In the genomic region with DNA sequence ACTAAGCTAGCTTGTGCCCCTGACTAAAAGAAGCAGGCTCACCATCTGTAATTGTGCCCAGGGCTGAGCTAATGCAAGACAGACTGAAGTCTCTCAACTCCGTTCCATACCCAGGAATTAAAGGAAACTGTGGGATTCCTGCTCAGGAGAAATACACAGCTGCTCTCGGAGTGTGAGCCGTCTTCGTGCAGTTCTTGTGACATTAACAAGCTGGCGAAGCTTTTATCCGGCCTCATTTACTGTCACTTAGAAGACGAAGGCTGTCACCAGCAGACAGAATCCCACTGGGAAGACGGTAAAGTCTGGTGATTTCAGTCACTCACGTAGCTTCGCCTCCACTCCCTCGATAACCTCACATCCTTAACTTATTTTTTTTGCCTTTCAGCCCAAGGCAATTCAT, we compare ENCODE assay signal across 24 mouse cellular contexts. TPM values are rescaled to one million over a fixed set of nuclear protein-coding genes. Genes with fewer than 3 reads are reported as not detected.
DNase-seq lines count a peak whose midpoint lies in the region; ATAC-seq and TF ChIP-seq lines count a peak whose summit lies in the region.
"Had no signal": no experiment of that assay in that cellular context is flagged by ENCODE, and none has a peak within 500 bp of the region (broad histone marks: within the 10 kb centered on the region; RNA-seq: fewer than 3 reads in every experiment).

No protein-coding gene starts in this region.

- H3K4me1 ChIP-seq in embryonic facial prominence, embryonic 11.5 days (ENCODE audit: control insufficient read depth, insufficient read depth, low read length), result no peaks in the 10 kb centered on the region
- no peaks in the 10 kb centered on the region for H3K4me1 ChIP-seq in embryonic facial prominence, embryonic 10.5 days
- peaks cover 12% of the 10 kb centered on the region; the same call in 1 of the 2 replicates for H3K4me1 ChIP-seq in embryonic facial prominence, embryonic 13.5 days
- H3K4me1 ChIP-seq: embryonic facial prominence, embryonic 12.5 days; forebrain, embryonic 13.5 days; heart, embryonic 12.5 days; intestine, embryonic 15.5 days had no signal

- WGBS in embryonic facial prominence, embryonic 11.5 days, result 67% methylated on average over 11 of the region's 11 CpGs
- 75% methylated on average over 11 of the region's 11 CpGs for WGBS in embryonic facial prominence, embryonic 10.5 days
- WGBS in embryonic facial prominence, embryonic 13.5 days, result 34% methylated on average over 11 of the region's 11 CpGs

- H3K27ac ChIP-seq in embryonic facial prominence, embryonic 11.5 days (replicated peaks; ENCODE audit: low read depth, low read length), result no peak overlapping the region
- no peak overlapping the region for H3K27ac ChIP-seq in embryonic facial prominence, embryonic 10.5 days (replicated peaks)
- no peak overlapping the region for H3K27ac ChIP-seq in embryonic facial prominence, embryonic 13.5 days
- H3K27ac ChIP-seq in gastrocnemius, adult 2 months, result no peak overlapping the region
- H3K27ac ChIP-seq: embryonic facial prominence, embryonic 12.5 days; forebrain, embryonic 13.5 days; heart, adult 2 months; hindbrain, embryonic 10.5 days; hindbrain, embryonic 14.5 days; intestine, embryonic 15.5 days had no signal

- peak; percentile 17 for DNase-seq in embryonic facial prominence, embryonic 11.5 days (ENCODE audit: low spot score)
- no peak for DNase-seq in embryonic facial prominence, embryonic 10.5 days (ENCODE audit: low spot score)
- DNase-seq in heart, adult 11 months, result peak; percentile 55
- no peak for DNase-seq in heart, adult 9 months (ENCODE audit: low spot score in 2 of 2)
- peak; percentile 15 to 28 for DNase-seq in left cerebral cortex, postnatal 14 days (ENCODE audit: low spot score in 2 of 2)
- DNase-seq in left cerebral cortex, adult 9 months (ENCODE audit: low spot score in 2 of 2), result no peak
- no peak for DNase-seq in gastrocnemius, adult 2 months
- DNase-seq: adrenal gland, postnatal 14 days; B cell, adult 2 months; cerebellum, adult 2 months; cerebellum, postnatal 10 days; gastrocnemius, postnatal 10 days; heart, adult 2 months had no signal

- H3K36me3 ChIP-seq in embryonic facial prominence, embryonic 11.5 days (replicated peaks; ENCODE audit: control insufficient read depth, insufficient read depth, low read depth, low read length), result no peaks in the 10 kb centered on the region
- no peaks in the 10 kb centered on the region for H3K36me3 ChIP-seq in embryonic facial prominence, embryonic 10.5 days (replicated peaks)
- no peaks in the 10 kb centered on the region for H3K36me3 ChIP-seq in embryonic facial prominence, embryonic 13.5 days
- H3K36me3 ChIP-seq: embryonic facial prominence, embryonic 12.5 days; heart, embryonic 12.5 days; hindbrain, embryonic 10.5 days; intestine, embryonic 15.5 days had no signal

- intact Hi-C loops in left cerebral cortex, postnatal 14 days (cut with DNase I), result no loop called here
- intact Hi-C loops in gastrocnemius, adult 2 months (cut with DNase I), result no loop called here

- TF ChIP-seq CTCF in gastrocnemius, adult 2 months (IDR thresholded peaks at IDR 0.05), result no peak

- no peak overlapping the region for H3K4me3 ChIP-seq in embryonic facial prominence, embryonic 11.5 days (ENCODE audit: low read depth, low read length)
- H3K4me3 ChIP-seq in embryonic facial prominence, embryonic 10.5 days, result no peak overlapping the region
- no peak overlapping the region for H3K4me3 ChIP-seq in embryonic facial prominence, embryonic 13.5 days
- H3K4me3 ChIP-seq in gastrocnemius, adult 2 months, result no peak overlapping the region
- H3K4me3 ChIP-seq: embryonic facial prominence, embryonic 12.5 days; forebrain, embryonic 13.5 days; heart, adult 2 months; heart, embryonic 12.5 days; hindbrain, embryonic 10.5 days; intestine, embryonic 15.5 days had no signal

- no peak overlapping the region for H3K9ac ChIP-seq in embryonic facial prominence, embryonic 11.5 days (replicated peaks; ENCODE audit: low read length)
- no peak overlapping the region for H3K9ac ChIP-seq in embryonic facial prominence, embryonic 13.5 days
- H3K9ac ChIP-seq: embryonic facial prominence, embryonic 12.5 days; forebrain, embryonic 13.5 days; heart, embryonic 12.5 days; hindbrain, embryonic 14.5 days; intestine, embryonic 15.5 days had no signal

- no peak overlapping the region for H3K4me2 ChIP-seq in embryonic facial prominence, embryonic 11.5 days (ENCODE audit: low read depth, low read length)
- peak overlapping the region; percentile 32 for H3K4me2 ChIP-seq in embryonic facial prominence, embryonic 13.5 days
- H3K4me2 ChIP-seq: embryonic facial prominence, embryonic 12.5 days; forebrain, embryonic 13.5 days; heart, embryonic 12.5 days; hindbrain, embryonic 14.5 days; intestine, embryonic 15.5 days had no signal

- no peaks in the 10 kb centered on the region for H3K27me3 ChIP-seq in embryonic facial prominence, embryonic 11.5 days (ENCODE audit: control insufficient read depth, insufficient read depth, low read length)
- no peaks in the 10 kb centered on the region for H3K27me3 ChIP-seq in embryonic facial prominence, embryonic 10.5 days (replicated peaks; ENCODE audit: low read depth, poor library complexity, severe bottlenecking)
- no peaks in the 10 kb centered on the region for H3K27me3 ChIP-seq in embryonic facial prominence, embryonic 13.5 days
- H3K27me3 ChIP-seq: embryonic facial prominence, embryonic 12.5 days; forebrain, embryonic 13.5 days; intestine, embryonic 15.5 days had no signal

- no peak for ATAC-seq in embryonic facial prominence, embryonic 11.5 days (replicated peaks; ENCODE audit: insufficient number of reproducible peaks, low FRiP score, low TSS enrichment, low read depth)
- no peak for ATAC-seq in embryonic facial prominence, embryonic 13.5 days (ENCODE audit: insufficient number of reproducible peaks, insufficient read depth, low FRiP score, low TSS enrichment, low read depth)
- ATAC-seq: CD4-positive, CD25-positive, alpha-beta regulatory T cell, adult 4 months; forebrain, embryonic 13.5 days; intestine, embryonic 15.5 days had no signal

- no peaks in the 10 kb centered on the region for H3K9me3 ChIP-seq in embryonic facial prominence, embryonic 11.5 days (replicated peaks; ENCODE audit: control insufficient read depth, low read length)
- H3K9me3 ChIP-seq in embryonic facial prominence, embryonic 10.5 days, result no peaks in the 10 kb centered on the region
- no peaks in the 10 kb centered on the region for H3K9me3 ChIP-seq in embryonic facial prominence, embryonic 13.5 days
- H3K9me3 ChIP-seq: embryonic facial prominence, embryonic 12.5 days; forebrain, embryonic 13.5 days; G1E; hindbrain, embryonic 10.5 days; intestine, embryonic 15.5 days had no signal

RNA-seq across cellular contexts. Expression of a gene that starts 33.0 kb away (rescaled TPM):
- 0.13 and 0.18 TPM in 2 replicates for polyA plus RNA-seq in embryonic facial prominence, embryonic 11.5 days (2014; fragmentation: Nextera tagmentation; extraction: Ambion mirVana)
- 0.10 and 0.12 TPM in 2 replicates for polyA plus RNA-seq in embryonic facial prominence, embryonic 10.5 days (2016; fragmentation: Nextera tagmentation; extraction: Ambion mirVana)
- total RNA-seq in left cerebral cortex, postnatal 14 days (2021), result 1 to 10 TPM in 1 of 2 experiments, under 1 TPM in 1; 0.47 to 1.4 TPM
- 0.30 TPM in 1 of 2 replicates, not detected in the other for polyA plus RNA-seq in embryonic facial prominence, embryonic 13.5 days (2015; fragmentation: Nextera tagmentation; extraction: Ambion mirVana)
- total RNA-seq in gastrocnemius, adult 2 months (2021), result under 1 TPM in 1 of 2 experiments, not detected in 1; 0.06 TPM
- total RNA-seq: gastrocnemius, postnatal 4 days; heart, postnatal 25 days had no signal

RNA-seq across cellular contexts. Expression of a gene that starts 38.9 kb away (rescaled TPM):
- 41.5 and 44.6 TPM in 2 replicates for polyA plus RNA-seq in embryonic facial prominence, embryonic 11.5 days (2014; fragmentation: Nextera tagmentation; extraction: Ambion mirVana)
- 54.5 and 56.7 TPM in 2 replicates for polyA plus RNA-seq in embryonic facial prominence, embryonic 10.5 days (2016; fragmentation: Nextera tagmentation; extraction: Ambion mirVana)
- 10 to 100 TPM; 20.4 to 20.8 TPM for total RNA-seq in left cerebral cortex, postnatal 14 days (2021)
- polyA plus RNA-seq in embryonic facial prominence, embryonic 13.5 days (2015; fragmentation: Nextera tagmentation; extraction: Ambion mirVana), result 43.9 and 45.3 TPM in 2 replicates
- total RNA-seq in gastrocnemius, adult 2 months (2021), result 10 to 100 TPM; 10.5 to 14.6 TPM

RNA-seq across cellular contexts. Expression of a gene that starts 45.7 kb away (rescaled TPM):
- polyA plus RNA-seq in embryonic facial prominence, embryonic 11.5 days (2014; fragmentation: Nextera tagmentation; extraction: Ambion mirVana), result 180 and 186 TPM in 2 replicates
- polyA plus RNA-seq in embryonic facial prominence, embryonic 10.5 days (2016; fragmentation: Nextera tagmentation; extraction: Ambion mirVana), result 141 and 149 TPM in 2 replicates
- total RNA-seq in left cerebral cortex, postnatal 14 days (2021), result 10 to 100 TPM; 75.4 to 77.3 TPM
- polyA plus RNA-seq in embryonic facial prominence, embryonic 13.5 days (2015; fragmentation: Nextera tagmentation; extraction: Ambion mirVana), result 169 and 179 TPM in 2 replicates
- 10 to 100 TPM; 31.6 to 34.1 TPM for total RNA-seq in gastrocnemius, adult 2 months (2021)

RNA-seq across cellular contexts. Expression of a gene that starts 58.0 kb away (rescaled TPM):
- polyA plus RNA-seq in embryonic facial prominence, embryonic 11.5 days (2014; fragmentation: Nextera tagmentation; extraction: Ambion mirVana), result 46.3 and 47.1 TPM in 2 replicates
- 37.0 and 38.2 TPM in 2 replicates for polyA plus RNA-seq in embryonic facial prominence, embryonic 10.5 days (2016; fragmentation: Nextera tagmentation; extraction: Ambion mirVana)
- total RNA-seq in left cerebral cortex, postnatal 14 days (2021), result 10 to 100 TPM; 55.9 to 57.1 TPM
- 43.7 and 46.7 TPM in 2 replicates for polyA plus RNA-seq in embryonic facial prominence, embryonic 13.5 days (2015; fragmentation: Nextera tagmentation; extraction: Ambion mirVana)
- total RNA-seq in gastrocnemius, adult 2 months (2021), result 1 to 10 TPM; 5.8 to 6.0 TPM

Comparison
In these comparisons a context has a peak if more than half of its experiments do, and no peak if none do; other contexts are left out.
1. DNase-seq: peak in embryonic facial prominence, embryonic 11.5 days (single experiment), heart, adult 11 months (single experiment) and left cerebral cortex, postnatal 14 days (2 of 2); none in embryonic facial prominence, embryonic 10.5 days (single experiment), heart, adult 9 months (0 of 2), left cerebral cortex, adult 9 months (0 of 2) and gastrocnemius, adult 2 months (single experiment).